Mouse (Mus musculus) thymus, adult 2 months (tissue): ENCODE measurements at regions not wholly inside any gene's neighbourhood (a gene's known extent, or its start where the extent isn't known, plus 50 kb on each side); places are given as distances from the start of the nearest gene placed in this dataset.

ENCODE experiments used
- CTCF ChIP-seq: fragments of 200-500 bp; IDR thresholded peaks from 2 replicates; pipeline ENCODE4 v1.5.1; 2012; ENCODE audit warnings: mild to moderate bottlenecking, control low read depth, low read length, moderate library complexity, borderline replicate concordance; ENCODE audit not compliant: control insufficient read depth, poor library complexity, insufficient read depth; ENCODE audit errors: extremely low read depth
- POLR2A ChIP-seq: fragments of 200-500 bp; IDR thresholded peaks from 2 replicates; pipeline ENCODE4 v1.6.1; 2012; ENCODE audit warnings: mild to moderate bottlenecking, low read length, control low read depth, moderate library complexity; ENCODE audit not compliant: control insufficient read depth, poor library complexity, insufficient read depth; ENCODE audit errors: extremely low read depth

- TF ChIP-seq CTCF (no peak), POLR2A (no peak)
These were observed 211.7 kb upstream of the Kazn start for GRCm38 (mm10) chr4:142450884-142451283.
